Mouse (Mus musculus) liver, embryonic 14.5 days (tissue): ENCODE data around the gene Sort1.

Experiments
- CTCF ChIP-seq: IDR thresholded peaks from 2 replicates; pipeline ENCODE4 v1.5.1; 2016; ENCODE audit warnings: antibody characterized with exemption, low read depth, control low read depth
- EP300 ChIP-seq: IDR thresholded peaks from 2 replicates; pipeline ENCODE4 v1.6.1; 2016; ENCODE audit warnings: antibody characterized with exemption, low read depth

- TF ChIP-seq CTCF (no peak), EP300 (no peak)
Observed at GRCm38 (mm10) chr3:108406306-108406885, 122.5 kb downstream of the Sort1 start.
